Mouse (Mus musculus) c-Kit-positive CD71-negative TER-119-negative erythroid progenitor cells, embryonic 14.5 days (primary cell): ENCODE results near the gene Dnah3.
A peak's percentile ranks its signal among the peaks of the same experiment; 100 is the strongest.

Experiments
- DNase-seq: peaks from one replicate; pipeline ENCODE4 v3.0.0-alpha.2; 2013; ENCODE audit warnings: low read depth

Gene Dnah3

DNA sequence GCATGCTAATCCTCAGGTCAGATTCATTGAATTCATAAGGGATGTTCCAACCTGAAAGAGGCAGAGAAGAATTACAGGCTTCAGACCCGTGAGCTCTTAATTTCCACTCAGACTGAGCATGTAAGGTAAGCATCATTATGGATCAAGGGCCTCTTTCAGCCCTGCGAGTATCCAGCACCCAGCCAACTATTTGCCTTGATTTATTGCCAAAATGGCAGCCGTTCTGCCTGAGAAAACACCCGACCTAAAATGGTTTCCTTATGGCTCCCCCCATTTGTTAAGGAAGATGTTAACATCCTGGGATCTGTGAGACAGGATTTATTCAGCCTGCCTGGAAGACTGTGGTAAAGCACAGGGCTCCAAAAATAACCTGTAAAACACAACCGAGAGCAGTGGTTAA lies 158.0 kb downstream of the Dnah3 start:
- DNase-seq, result no peak

DNA sequence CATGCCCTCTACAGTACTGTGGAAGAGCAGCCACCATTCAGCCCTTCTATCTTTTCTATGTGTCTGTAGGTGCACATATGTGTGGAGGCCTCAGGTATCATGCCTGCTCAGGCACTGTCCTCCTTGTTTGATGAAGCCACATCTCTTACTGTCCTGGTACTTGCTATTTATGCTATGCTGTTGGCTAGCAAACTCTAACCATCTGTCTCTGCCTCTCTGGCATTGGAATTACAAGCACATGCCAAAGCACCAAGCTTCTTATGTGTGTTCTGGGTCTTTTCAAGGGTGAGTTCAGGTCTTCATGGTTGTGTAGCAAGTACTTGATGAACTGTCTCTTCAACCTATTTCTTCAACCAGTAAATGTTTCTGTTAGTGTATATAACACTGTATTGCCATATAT lies 158.8 kb downstream of the Dnah3 start:
- no peak for DNase-seq

DNA sequence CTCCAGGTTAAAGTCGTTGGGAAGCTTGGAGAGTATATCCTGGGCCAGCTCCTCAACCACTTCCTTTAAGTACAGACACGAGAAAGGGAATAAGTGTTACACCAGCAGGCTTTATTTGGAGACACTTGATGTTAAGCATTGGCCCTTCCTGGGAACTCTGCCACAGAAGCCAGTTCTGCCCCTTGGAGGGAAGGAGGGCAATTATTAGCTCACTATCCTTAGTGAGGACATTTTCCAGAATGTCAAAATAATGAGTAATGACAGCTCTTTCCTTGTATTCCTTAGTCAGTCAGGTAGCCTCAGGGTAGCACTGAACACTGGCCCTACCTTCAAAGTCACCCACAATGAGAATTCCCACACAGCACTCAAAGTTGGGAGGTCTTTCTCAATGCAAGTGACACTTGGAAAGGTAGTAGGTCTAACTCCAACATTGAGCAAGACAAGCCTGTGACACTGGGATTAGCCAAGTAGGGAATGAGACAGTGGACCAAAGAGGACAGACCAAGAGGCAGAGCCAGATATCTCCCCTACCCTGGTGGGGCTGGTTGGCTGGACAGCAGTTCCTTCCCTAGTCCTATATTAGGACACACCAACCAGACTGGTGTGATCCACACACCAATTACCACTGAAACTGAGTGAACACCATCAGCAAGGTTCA lies 166.2 kb downstream of the Dnah3 start:
- DNase-seq, result no peak

DNA sequence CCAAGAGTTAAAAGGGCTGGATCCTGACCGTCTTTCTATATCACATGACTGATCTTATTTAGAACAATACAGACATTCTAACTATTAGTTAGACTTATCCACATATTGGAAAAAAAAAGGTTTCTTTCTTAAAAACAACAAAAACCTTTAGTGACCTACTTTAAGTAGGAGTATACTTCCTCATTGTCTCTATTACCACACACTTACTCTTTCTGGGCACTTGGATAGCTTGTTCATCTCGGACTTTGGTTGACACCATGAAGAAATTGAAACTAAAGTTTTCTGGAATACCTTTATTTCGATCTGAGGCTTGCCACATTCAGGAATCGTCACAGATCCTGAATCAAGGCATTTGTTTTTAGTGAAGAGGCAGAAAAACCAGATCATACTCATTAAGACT lies 174.0 kb downstream of the Dnah3 start:
- no peak for DNase-seq

DNA sequence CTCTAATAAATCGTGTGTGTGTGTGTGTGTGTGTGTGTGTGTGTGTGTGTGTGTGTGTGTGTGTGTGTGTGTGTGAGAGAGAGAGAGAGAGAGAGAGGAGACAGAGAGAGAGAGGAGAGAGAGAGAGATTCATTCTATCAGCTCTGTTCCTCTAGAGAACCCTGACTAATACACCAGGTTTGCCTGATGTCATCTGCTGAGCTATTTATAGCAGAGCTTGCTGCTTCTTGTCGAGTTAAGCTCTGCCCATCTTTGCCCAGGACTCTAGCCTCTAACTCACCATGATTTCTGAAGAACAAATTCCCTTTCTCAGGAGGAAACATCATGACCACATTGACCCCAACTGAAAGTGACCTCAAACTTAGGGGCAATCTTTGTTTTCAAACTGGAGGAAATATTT lies 174.6 kb downstream of the Dnah3 start:
- DNase-seq, result no peak

DNA sequence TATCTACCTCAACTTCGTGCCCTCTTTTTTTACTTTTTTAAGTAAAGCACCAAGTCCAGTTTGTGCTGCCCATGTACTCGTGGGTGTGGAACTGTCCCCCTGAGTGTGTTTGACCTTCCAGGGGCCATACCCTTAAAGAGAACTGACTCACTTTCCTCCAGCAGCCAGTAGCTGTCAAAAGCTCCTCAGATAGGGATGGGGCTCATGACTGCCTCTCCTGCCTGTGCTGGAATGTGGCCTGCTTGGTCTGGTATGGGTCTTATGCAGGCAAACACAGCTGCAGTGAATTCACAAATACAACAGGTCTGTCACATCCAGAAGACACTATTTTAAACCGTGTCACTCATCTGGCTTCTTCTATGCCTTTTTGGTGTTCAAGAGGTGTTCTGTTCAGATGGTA lies 183.4 kb downstream of the Dnah3 start:
- no peak for DNase-seq

DNA sequence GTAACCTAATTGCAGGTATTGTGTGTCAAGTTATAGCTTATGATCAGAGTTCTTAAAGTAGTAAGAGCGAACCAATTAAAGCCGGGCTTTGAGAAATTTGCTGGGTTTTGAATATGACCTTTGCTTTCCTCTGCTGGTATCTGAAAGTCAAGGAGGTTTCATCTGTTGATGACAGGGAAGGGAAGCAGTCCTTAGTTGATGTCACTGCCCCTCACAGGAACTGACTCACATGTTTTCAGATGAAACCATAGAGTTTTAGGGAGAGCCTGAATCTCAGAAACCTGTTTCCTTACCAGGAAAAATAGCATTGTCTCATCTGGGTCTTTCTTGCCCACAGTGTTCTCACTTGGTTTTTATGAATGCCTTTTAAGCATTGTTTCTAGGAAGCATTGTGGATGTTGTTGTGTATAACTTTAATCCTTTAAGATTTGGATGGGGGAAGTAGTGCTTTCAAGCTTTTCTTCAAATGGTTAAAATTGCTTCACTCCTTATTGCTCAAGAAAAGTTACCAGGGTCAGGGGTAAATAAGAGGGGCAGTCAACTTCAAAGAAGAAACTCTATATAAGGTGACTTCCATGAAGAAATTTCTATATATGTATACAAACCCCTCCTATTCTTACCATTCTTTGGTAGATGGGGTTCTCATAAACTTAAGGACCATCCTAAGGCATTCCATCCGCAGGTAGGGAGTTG lies 188.4 kb downstream of the Dnah3 start:
- no peak for DNase-seq

DNA sequence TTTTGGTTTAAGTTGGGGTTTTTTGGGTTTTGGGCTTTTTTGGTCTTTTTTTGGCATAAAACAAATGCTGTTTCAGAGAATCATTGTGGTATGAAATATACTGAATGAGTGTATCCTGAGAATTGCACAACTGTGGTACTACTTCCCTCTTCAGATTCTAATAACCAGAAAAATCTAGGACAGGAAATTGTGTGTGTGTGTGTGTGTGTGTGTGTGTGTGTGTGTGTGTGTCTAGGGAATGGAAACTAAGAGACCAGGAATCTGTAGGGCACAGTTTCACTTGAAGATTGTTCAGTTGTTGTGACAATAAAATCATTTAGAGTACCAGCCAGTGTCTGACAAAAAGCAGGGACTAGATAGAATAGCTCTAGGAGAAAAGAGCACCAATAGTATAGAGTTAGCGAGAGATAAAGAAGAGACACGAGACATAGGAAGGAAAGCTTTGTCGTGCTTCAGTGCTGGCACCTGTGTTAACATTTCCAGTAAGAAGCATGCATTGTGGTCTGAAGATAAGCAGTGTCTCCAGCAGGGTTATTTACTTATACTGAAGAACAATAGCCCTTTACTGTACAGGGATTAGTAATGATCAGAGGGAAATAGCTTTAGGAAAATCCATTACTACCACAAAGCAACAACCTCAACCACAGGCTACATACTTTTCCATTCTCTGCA lies 195.6 kb downstream of the Dnah3 start:
- no peak for DNase-seq

DNA sequence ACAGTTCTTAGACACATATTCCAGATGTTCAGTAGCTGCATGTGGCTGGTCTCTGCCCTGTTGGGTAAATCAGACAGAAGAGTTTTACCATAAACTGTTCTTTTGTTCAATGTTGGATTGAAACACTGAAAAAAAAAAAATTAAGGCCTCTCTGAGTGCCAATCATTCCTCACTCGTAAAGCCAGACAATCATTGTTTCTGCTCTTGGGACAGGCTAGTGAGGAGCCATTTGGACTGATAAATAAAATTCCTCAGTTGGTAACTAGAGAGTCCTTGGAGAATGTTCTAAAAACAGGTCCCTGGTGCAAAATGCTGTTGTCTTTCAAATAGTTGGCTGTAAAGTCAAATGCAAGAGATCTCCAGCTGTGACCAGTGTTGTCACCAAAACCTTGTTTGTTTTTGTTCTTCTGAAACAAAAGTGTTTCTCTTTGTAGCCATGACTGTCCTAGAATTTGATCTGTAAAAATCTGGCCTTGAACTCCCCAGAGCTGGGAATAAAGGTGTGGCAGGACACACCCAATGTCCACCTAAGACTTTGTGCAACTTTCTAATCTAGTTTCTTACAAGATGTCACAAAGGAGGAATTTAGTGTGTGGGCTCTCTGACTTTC lies 196.7 kb downstream of the Dnah3 start:
- DNase-seq, result no peak

DNA sequence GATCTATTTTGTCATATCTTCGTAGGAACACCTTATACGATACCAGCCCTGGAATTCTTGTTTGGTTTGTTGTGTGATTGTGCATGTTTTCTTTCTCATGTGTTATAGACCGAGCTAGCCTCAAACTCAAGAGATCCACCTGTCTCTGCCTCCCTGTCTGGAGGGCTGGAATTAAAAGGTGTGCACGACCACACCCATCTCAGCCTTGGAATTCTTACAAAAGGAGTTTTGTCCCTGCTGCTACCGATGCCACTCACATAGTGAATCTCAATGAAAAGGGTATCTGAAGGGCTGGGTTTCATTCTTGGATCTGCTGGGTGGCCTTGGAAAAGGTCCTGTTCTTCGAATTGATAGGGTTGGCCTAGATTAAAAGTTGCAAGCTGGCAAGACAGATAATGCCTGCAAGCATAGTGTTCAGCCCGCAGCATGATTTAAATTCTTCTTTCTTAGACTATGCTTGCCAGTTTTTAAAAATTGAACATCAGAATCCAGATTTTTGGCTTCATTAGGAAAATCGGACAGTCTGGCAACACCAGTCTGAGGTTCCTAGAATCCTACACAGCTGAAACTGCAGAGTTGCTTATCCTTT lies 197.5 kb downstream of the Dnah3 start:
- no peak for DNase-seq

DNA sequence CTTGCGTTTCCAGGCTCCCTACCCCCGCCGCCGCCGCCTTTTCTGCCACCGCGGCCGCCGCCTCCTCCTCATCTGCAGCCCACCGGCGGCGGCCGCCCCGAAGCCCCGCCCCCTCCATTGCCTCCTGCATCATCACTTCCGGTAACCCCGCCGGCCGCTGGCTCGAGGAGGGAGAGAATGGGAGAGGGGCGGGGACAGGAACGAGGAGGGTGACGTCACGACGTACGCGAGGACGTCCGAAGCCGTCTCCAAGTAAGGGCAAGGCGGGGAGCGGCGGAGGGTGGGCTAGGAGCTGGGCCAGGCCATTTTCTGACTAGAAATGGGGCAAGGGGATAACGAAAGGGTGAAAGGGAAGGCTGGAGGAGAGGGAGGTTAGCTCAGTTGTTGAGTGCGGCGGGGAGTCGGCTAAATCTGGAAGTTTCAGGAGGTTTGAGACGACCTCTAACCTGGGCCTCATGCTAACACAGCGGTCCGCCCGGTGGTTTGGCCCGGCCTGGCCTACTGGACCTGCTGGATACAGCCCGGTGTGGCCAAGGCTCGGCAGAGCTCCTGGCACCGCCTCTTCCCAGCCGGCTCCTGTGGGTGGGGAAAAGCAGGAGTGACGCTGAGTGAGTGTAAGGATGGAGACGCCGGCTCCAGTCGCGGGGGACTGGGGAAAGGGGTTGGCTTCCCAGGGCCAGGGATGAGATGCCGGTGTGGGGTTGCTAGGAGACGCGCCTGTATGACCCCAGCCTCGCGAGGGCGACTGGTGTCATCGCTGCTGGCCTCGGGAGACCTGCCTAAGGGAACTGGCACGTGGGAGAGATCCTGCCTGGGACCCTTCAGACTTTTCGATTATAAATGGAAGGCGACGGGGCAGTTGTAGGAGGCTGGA lies 199.2 kb downstream of the Dnah3 start, which contains the start of the genes Lyrm1 and Dcun1d3:
Gene Lyrm1 (plus strand): TSS at position 223 of the 874 bp plus-strand sequence.
Gene Dcun1d3 (minus strand): TSS at position 660 of the 874 bp plus-strand sequence.
- DNase-seq, result peak; percentile 90

DNA sequence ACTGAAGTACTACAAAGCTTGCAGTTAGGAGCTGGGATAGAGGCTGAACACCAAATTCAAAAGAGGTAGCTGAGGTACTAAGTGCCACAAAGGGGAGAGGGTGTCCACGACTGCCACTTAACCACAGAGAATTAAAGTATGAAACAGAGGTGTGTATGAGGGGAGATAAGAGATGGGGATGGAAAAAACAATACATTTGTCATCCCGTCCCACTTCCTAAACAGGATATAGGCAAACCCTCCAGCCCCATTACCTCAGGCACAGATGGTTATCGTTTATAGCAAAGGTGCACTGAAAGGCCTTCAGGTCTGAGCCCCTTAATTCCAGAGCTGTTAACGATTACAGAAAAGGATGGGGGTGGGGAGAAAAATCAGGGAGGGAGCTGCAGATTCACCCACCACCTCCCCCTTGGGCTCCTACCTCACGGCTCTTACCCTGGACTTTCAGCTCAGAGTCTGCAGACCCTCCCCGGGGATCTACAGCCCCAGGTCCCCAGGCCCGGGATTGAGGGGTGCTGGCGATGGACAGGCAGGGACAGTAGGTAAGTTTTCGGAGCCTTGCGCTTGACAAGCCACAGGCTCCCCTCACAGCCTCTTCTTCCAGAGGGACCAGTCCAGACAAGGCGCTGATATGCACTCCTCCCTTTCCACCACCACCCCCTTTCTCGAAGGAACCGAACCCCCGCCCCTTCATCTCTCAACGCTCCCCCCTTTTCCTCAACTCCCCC lies 200.1 kb downstream of the Dnah3 start:
- DNase-seq, result no peak

DNA sequence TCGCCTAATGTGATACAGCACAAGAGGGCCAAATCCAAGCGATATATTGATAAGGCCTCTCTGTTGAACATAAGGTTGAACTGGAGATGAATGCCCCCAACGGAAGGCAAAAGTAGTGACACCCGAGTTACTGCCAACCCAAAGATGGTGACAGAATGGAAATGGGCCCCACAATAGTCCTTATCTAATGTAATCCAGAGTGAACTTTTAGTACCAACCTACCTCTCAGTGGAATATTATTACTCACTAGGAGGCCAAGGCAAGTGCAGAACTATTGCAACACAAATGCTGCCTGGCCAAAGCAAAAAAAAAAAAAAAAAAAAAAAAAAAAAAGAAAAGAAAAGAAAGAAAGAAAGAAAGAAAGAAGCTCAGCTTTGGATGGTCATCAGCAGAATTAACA lies 202.3 kb downstream of the Dnah3 start:
- no peak for DNase-seq

DNA sequence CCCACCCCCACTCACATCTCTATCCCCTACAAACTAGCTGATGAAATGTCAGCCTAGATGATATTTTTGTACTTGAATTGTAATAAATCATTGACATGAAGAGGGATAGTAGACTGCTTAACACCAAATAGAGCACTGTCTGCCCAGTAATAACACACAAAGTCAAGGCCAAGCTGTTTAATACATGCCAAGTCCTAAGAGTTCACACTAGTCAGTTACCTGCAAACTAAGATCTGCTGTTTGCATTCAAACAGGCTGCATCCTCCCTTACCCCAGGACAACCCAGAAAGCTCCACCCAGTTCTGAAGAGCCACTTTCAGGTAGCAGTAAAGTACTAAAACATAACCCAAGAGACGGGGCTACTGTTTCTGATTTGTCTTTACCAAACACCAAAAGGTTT lies 202.9 kb downstream of the Dnah3 start:
- DNase-seq, result no peak

DNA sequence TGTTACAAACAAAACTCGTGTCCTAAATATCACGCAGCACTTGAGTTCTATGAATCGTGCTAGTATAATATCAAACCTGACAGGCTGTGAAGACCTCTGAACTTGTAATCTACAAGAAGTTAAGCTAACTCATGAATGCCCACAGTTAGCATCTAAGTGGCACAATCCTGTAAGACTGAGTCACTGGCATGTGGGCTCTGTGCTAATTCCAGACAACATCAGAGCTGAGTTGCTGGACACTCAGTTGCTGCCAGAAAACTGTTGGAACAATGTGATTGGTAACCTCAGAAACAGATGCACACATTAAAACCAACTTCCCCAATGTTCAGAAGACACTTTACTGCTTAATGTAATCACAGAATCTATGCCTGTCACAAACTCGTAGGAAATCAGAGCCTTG lies 207.2 kb downstream of the Dnah3 start:
- DNase-seq, result no peak

DNA sequence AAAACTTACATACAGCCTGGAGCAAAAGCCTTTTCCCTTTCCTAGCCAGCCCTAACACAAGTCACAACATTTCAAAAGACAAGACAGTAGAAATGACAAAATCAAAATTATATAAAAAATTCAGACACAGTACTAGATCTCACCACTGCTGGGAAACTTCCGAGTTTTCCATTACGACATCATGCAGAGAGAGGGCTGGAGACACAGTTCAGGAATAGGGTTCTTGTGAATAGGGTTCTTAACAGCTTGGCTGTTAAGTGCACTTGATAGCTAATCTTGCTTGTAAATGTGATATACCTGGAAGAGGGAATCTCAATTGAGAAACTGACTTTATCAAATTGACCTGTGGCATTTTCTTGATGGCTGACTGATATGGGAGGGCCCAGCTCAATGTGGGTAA lies 213.9 kb downstream of the Dnah3 start:
- no peak for DNase-seq

DNA sequence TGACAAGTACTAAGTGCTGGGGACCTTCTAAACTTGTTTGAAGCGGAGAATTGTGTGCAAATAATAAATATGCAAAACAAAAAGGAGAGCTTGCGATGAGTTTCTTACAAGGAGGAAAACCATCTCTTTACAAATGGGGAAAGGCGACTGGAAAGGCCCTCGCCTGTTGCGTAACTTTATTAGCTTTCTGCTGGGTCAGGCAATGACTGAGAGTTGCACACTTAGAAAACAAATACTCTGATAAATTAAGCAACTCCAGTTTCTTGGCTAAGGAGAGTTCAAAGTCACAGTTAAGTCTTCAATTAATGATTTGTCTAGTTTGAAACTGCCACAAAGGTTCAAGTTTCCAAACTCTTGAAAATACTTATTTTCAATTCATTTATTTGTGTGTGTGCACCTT lies 214.7 kb downstream of the Dnah3 start:
- no peak for DNase-seq

DNA sequence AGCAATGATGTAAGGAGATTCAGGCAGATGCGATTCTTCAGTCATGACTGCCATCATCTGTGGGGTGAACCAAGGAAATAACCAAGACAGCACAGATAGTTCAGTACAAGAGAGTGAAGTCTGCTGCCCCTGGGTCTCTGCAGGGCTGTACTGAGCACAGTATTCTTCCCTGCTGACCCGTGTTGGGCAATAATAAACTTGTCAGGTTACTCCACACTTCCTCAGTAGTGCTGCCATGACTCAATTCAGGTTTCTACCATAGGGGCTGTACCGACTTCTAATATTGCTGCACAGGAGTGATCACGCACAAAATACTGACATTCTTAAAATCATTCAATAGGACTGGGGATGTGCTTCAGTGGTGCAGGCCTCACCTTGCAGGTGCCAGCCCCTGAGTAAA lies 215.9 kb downstream of the Dnah3 start:
- no peak for DNase-seq

DNA sequence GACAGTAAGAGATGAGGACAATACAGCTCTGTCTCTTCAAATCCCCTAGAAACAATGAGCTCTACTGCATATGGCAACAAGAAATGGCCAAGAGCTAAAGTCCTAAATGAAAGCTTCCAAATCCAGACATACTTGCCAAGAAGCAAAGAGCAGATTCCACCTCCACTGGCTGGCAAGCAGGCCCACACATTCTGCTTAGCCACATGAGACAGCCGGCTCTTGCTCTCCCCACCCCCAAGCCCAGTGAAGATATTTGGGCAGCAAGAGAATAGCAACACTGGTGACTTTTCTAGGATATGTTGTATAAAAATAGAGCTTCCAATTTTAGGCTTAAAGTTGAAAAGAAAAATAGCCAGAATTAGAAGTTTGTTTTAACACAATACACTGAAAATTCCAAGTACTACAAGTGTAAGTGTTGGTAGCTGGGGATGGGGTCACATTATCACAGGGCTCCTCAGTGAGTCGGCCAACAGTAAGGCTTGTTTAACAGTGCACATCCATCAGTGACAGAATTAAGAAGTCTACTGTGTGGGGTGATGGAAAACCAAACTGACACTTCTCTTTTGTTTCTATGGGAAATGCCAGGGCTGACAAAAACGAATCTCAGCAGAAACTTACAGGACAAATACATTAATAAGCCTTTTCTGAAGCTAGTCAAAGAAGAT lies 219.2 kb downstream of the Dnah3 start:
- DNase-seq, result no peak

DNA sequence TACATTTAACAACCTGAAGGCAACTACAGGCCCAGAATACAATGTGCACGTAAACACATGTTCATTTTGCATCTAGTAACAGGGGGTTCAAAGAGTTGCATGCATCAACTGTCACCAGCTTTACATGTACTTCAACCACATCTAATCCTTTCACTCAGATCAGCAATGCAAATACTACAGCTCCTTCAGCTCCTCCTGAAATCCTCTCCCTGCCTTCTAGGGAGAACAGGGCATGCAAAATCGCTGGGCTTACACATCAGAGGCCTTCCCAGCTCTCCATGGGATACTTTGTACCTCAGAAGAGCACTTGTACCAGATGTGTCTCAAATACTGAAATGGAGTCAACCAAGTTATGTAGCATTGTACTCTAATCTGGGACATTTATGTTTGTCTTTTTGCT lies 222.0 kb downstream of the Dnah3 start:
- DNase-seq, result no peak
